ENCODE assay signal across 15 mouse cellular contexts in the genomic region with DNA sequence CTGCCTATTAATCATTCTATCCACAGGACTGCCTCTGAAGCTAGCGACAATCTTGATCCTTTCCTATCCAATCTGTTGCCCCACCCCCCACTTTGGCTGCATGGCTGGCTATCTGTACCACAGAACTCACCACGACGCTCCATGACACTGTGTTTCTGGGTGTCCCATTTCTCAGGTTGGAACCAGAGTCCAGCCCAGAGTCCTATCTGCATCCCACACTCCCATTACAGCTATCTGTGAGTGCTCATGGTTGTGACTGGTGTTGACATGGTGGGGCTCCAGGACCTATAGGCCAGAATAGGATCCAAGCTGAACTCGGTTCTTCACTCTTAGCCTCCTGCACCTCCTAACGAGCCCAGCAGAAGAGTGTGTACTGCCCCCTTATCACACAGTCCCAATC.
DNase-seq lines count a peak whose midpoint lies in the region; ATAC-seq lines count a peak whose summit lies in the region.
"Had no signal": no experiment of that assay in that cellular context is flagged by ENCODE, and none has a peak within 500 bp of the region (broad histone marks: within the 10 kb centered on the region; RNA-seq: fewer than 3 reads in every experiment).

No protein-coding gene starts in this region.

- peak overlapping the region; percentile 57 for H3K4me3 ChIP-seq in heart, embryonic 13.5 days
- 0 out of 2 replicates have a peak overlapping the region, but pooled peaks have one; percentile 44 for H3K4me3 ChIP-seq in kidney, embryonic 15.5 days (replicated peaks)
- H3K4me3 ChIP-seq in lung, embryonic 16.5 days (ENCODE audit: low read length), result peak overlapping the region; percentile 48
- no peak overlapping the region for H3K4me3 ChIP-seq in stomach, embryonic 16.5 days (replicated peaks; ENCODE audit: low read length)
- H3K4me3 ChIP-seq: embryonic facial prominence, embryonic 12.5 days; liver, embryonic 15.5 days had no signal

- H3K9me3 ChIP-seq in heart, embryonic 13.5 days, result no peaks in the 10 kb centered on the region
- H3K9me3 ChIP-seq in kidney, embryonic 15.5 days (replicated peaks), result no peaks in the 10 kb centered on the region
- no peaks in the 10 kb centered on the region for H3K9me3 ChIP-seq in lung, embryonic 16.5 days (ENCODE audit: control insufficient read depth, low read length)
- no peaks in the 10 kb centered on the region for H3K9me3 ChIP-seq in stomach, embryonic 16.5 days (replicated peaks; ENCODE audit: control insufficient read depth, low read length)
- H3K9me3 ChIP-seq: embryonic facial prominence, embryonic 12.5 days; G1E; hindbrain, embryonic 10.5 days; liver, embryonic 15.5 days; megakaryocyte, embryonic 14.5 days had no signal

- H3K27me3 ChIP-seq in heart, embryonic 13.5 days (replicated peaks), result no peaks in the 10 kb centered on the region
- no peaks in the 10 kb centered on the region for H3K27me3 ChIP-seq in kidney, embryonic 15.5 days
- H3K27me3 ChIP-seq in lung, embryonic 16.5 days (ENCODE audit: control insufficient read depth, insufficient read depth, low read depth, low read length), result no peaks in the 10 kb centered on the region
- H3K27me3 ChIP-seq in stomach, embryonic 16.5 days (ENCODE audit: control insufficient read depth, insufficient read depth, low read length), result no peaks in the 10 kb centered on the region
- H3K27me3 ChIP-seq: embryonic facial prominence, embryonic 12.5 days; liver, embryonic 15.5 days; megakaryocyte, embryonic 14.5 days had no signal

- peak overlapping the region; percentile 80 for H3K4me2 ChIP-seq in heart, embryonic 13.5 days
- peak overlapping the region; percentile 66 for H3K4me2 ChIP-seq in kidney, embryonic 15.5 days
- H3K4me2 ChIP-seq in lung, embryonic 16.5 days (ENCODE audit: low read depth, low read length), result peak overlapping the region; percentile 76
- H3K4me2 ChIP-seq in stomach, embryonic 16.5 days (ENCODE audit: low read depth, low read length), result peak overlapping the region; percentile 63; the same call in 1 of the 2 replicates

- H3K4me1 ChIP-seq in heart, embryonic 13.5 days, result peaks cover 80% of the 10 kb centered on the region
- H3K4me1 ChIP-seq in kidney, embryonic 15.5 days, result peaks cover 46% of the 10 kb centered on the region
- peaks cover 47% of the 10 kb centered on the region for H3K4me1 ChIP-seq in lung, embryonic 16.5 days (replicated peaks; ENCODE audit: control insufficient read depth, insufficient read depth, low read length)
- peaks cover 28% of the 10 kb centered on the region for H3K4me1 ChIP-seq in stomach, embryonic 16.5 days (ENCODE audit: control insufficient read depth, insufficient read depth, low read length)

- no peak for DNase-seq in heart, adult 18-20 months
- DNase-seq in kidney, postnatal 25 days, result no peak
- no peak for DNase-seq in lung, postnatal 10 days
- DNase-seq in frontal cortex, adult 2 months (ENCODE audit: extremely low spot score in 1 of 2, low spot score in 1 of 2), result no peak
- DNase-seq: gastrocnemius, postnatal 14 days; kidney, adult 18-20 months had no signal

- ATAC-seq in heart, embryonic 13.5 days (ENCODE audit: extremely low read depth, insufficient number of reproducible peaks, low FRiP score, low TSS enrichment), result no peak
- no peak for ATAC-seq in kidney, embryonic 15.5 days (replicated peaks; ENCODE audit: low FRiP score)
- ATAC-seq in lung, embryonic 16.5 days (ENCODE audit: low read depth), result no peak
- ATAC-seq in stomach, embryonic 16.5 days (ENCODE audit: insufficient read depth, low FRiP score), result no peak

- peak overlapping the region; percentile 84; the same call in 1 of the 2 replicates for H3K9ac ChIP-seq in heart, embryonic 13.5 days
- no peak overlapping the region for H3K9ac ChIP-seq in kidney, embryonic 15.5 days
- H3K9ac ChIP-seq in lung, embryonic 16.5 days (ENCODE audit: low read length), result peak overlapping the region; percentile 65; the same call in 1 of the 2 replicates
- H3K9ac ChIP-seq in stomach, embryonic 16.5 days (ENCODE audit: low read length), result no peak overlapping the region
- H3K9ac ChIP-seq: embryonic facial prominence, embryonic 12.5 days; liver, embryonic 15.5 days had no signal

- WGBS in heart, embryonic 13.5 days, result 51% methylated on average over 5 of the region's 5 CpGs
- 84% methylated on average over 5 of the region's 5 CpGs for WGBS in kidney, embryonic 15.5 days
- 63% methylated on average over 5 of the region's 5 CpGs for WGBS in lung, embryonic 16.5 days
- 77% methylated on average over 5 of the region's 5 CpGs for WGBS in stomach, embryonic 16.5 days

- H3K36me3 ChIP-seq in heart, embryonic 13.5 days, result no peaks in the 10 kb centered on the region
- H3K36me3 ChIP-seq in kidney, embryonic 15.5 days, result no peaks in the 10 kb centered on the region
- no peaks in the 10 kb centered on the region for H3K36me3 ChIP-seq in lung, embryonic 16.5 days (ENCODE audit: control insufficient read depth, insufficient read depth, low read length)
- H3K36me3 ChIP-seq in stomach, embryonic 16.5 days (ENCODE audit: control insufficient read depth, insufficient read depth, low read length), result no peaks in the 10 kb centered on the region
- H3K36me3 ChIP-seq: embryonic facial prominence, embryonic 12.5 days; G1E; hindbrain, embryonic 10.5 days; liver, embryonic 15.5 days had no signal

- H3K27ac ChIP-seq in heart, embryonic 13.5 days (replicated peaks), result no peak overlapping the region
- no peak overlapping the region for H3K27ac ChIP-seq in kidney, embryonic 15.5 days
- H3K27ac ChIP-seq in lung, embryonic 16.5 days (ENCODE audit: low read length), result peak overlapping the region; percentile 87; the same call in 1 of the 2 replicates
- no peak overlapping the region for H3K27ac ChIP-seq in stomach, embryonic 16.5 days (ENCODE audit: low read length)
- H3K27ac ChIP-seq: embryonic facial prominence, embryonic 12.5 days; liver, embryonic 15.5 days had no signal

Comparison
In these comparisons a context has a peak if more than half of its experiments do, and no peak if none do; other contexts are left out.
1. H3K9ac ChIP-seq: peak in heart, embryonic 13.5 days (single experiment) and lung, embryonic 16.5 days (single experiment); none in kidney, embryonic 15.5 days (single experiment) and stomach, embryonic 16.5 days (single experiment).
2. Peak in every context shown above with its lines, with median percentiles within 50 percentile points of each other: H3K4me2 ChIP-seq.